Mouse (Mus musculus): ENCODE measurements around the gene Gm20388. TPM values are rescaled to one million over a fixed set of nuclear protein-coding genes. Genes with fewer than 3 reads are reported as not detected.
"Not testable (repeated sequence)": the region's sequence is repeated elsewhere in the genome, so short reads cannot be mapped to it uniquely, and the experiment has no call there.

Gene Gm20388
- total RNA-seq, 2 experiments from 2014 or later: 18.5 to 23.8 TPM

DNA sequence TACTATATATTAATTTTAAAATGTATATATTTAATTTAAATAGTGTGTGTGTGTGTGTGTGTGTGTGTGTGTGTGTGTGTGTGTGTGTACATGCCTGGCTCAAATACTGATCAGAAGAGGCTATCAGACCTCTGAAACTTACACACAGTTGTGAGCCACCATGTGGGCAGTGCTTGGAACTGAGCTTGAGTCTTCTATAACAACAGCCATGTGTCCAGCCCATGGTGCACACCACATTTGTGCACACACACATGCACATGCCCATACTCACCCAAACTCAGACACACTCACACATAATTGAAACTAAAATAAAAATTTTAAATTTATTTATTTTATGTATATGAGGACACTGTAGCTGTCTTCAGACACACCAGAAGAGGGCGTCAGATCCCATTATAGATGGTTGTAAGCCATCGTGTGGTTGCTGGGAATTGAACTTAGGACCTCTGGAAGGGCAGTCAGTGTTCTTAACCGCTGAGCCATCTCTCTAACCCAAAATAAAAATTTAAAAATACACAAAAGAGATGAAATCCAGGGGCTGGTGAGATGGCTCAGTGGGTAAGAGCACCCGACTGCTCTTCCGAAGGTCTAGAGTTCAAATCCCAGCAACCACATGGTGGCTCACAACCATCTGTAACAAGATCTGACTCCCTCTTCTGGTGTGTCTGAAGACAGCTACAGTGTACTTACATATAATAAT lies 3504.5 kb downstream of the Gm20388 start:
- not testable (repeated sequence) for ATAC-seq (replicated peaks; ENCODE audit: poor library complexity, severe bottlenecking)

- no peak for ATAC-seq (replicated peaks; ENCODE audit: poor library complexity, severe bottlenecking)
These were observed 3505.6 kb downstream of the Gm20388 start for GRCm38 (mm10) chr8:123415967-123416943.

DNA sequence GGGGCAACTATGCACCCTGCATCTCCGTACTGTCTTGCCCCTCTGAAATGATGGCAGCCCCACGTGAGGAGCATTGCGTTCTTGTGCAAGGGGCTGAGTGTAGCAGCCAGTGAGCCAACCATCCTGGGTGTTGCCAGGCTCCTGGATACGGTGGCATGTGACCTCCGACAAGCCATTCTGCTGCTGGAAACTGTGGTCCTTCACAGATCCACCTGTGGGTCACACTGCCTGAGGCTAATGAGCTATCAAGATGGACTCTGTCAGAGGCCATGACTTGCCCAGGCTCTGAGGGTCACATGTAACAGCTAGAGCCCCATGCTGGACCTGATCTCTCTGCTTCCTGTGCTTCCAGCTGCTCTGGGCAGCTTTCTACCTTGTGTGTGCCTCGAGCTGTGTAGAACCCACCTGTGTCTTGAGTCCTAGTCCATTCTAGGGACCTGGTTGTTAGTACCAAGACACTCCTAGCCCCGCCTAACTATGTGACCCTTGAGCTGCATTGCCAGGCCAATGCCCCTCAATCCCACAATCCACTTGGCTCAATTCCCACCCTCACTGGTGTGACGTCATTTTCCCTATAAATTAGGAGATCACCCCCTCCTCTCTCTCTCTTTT lies 3506.4 kb downstream of the Gm20388 start:
- ATAC-seq (replicated peaks; ENCODE audit: poor library complexity, severe bottlenecking): no peak

- no peak for ATAC-seq (replicated peaks; ENCODE audit: poor library complexity, severe bottlenecking)
These were observed 3509.1 kb downstream of the Gm20388 start for GRCm38 (mm10) chr8:123419711-123420110.

DNA sequence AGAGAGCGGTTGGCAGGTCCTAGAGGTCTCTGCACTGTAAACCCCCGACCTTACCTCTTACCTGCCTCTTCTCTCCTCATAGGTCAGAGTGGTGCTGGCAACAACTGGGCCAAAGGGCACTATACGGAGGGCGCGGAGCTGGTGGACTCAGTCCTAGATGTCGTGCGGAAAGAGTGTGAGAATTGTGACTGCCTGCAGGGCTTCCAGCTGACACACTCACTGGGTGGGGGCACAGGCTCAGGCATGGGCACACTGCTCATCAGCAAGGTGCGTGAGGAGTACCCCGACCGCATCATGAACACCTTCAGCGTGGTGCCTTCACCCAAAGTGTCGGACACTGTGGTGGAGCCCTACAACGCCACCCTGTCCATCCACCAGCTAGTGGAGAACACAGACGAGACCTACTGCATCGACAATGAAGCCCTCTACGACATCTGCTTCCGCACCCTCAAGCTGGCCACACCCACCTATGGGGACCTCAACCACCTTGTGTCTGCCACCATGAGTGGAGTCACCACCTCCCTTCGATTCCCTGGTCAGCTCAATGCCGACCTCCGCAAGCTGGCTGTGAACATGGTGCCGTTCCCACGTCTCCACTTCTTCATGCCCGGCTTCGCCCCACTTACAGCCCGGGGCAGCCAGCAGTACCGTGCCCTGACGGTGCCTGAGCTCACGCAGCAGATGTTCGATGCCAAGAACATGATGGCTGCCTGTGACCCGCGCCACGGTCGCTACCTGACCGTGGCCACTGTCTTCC lies 3510.1 kb downstream of the Gm20388 start:
- ATAC-seq (replicated peaks; ENCODE audit: poor library complexity, severe bottlenecking): no peak

- no peak for ATAC-seq (replicated peaks; ENCODE audit: poor library complexity, severe bottlenecking)
These were observed 3510.7 kb downstream of the Gm20388 start for GRCm38 (mm10) chr8:123421325-123421724.

- ATAC-seq (replicated peaks; ENCODE audit: poor library complexity, severe bottlenecking): peak; percentile 53
These were observed 3511.6 kb downstream of the Gm20388 start for GRCm38 (mm10) chr8:123422056-123422780.

DNA sequence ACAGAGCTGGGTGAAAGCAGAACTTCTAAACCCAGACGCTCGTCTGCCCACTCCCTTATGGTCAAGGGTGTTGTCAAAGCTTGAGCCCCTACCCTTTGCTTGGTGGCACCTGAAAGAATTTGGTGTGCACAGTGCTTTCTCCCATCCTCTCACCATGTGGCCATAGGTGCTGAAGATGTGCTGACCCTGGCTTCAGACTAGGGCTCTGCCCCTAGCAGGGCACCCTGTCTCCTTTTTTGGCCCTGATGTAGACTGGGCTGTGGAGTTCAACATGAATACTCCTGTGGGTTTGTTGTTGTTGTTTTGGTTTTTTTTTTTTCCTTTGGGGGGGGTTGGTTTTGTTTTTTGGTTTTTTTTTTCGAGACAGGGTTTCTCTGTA lies 3512.1 kb downstream of the Gm20388 start:
- ATAC-seq (replicated peaks; ENCODE audit: poor library complexity, severe bottlenecking): no peak

- no peak for ATAC-seq (replicated peaks; ENCODE audit: poor library complexity, severe bottlenecking)
These were observed 3512.8 kb downstream of the Gm20388 start, which contains the start of gene Def8 for GRCm38 (mm10) chr8:123423441-123423840. TSS of gene Def8 (plus strand) at chr8:123423527.

DNA sequence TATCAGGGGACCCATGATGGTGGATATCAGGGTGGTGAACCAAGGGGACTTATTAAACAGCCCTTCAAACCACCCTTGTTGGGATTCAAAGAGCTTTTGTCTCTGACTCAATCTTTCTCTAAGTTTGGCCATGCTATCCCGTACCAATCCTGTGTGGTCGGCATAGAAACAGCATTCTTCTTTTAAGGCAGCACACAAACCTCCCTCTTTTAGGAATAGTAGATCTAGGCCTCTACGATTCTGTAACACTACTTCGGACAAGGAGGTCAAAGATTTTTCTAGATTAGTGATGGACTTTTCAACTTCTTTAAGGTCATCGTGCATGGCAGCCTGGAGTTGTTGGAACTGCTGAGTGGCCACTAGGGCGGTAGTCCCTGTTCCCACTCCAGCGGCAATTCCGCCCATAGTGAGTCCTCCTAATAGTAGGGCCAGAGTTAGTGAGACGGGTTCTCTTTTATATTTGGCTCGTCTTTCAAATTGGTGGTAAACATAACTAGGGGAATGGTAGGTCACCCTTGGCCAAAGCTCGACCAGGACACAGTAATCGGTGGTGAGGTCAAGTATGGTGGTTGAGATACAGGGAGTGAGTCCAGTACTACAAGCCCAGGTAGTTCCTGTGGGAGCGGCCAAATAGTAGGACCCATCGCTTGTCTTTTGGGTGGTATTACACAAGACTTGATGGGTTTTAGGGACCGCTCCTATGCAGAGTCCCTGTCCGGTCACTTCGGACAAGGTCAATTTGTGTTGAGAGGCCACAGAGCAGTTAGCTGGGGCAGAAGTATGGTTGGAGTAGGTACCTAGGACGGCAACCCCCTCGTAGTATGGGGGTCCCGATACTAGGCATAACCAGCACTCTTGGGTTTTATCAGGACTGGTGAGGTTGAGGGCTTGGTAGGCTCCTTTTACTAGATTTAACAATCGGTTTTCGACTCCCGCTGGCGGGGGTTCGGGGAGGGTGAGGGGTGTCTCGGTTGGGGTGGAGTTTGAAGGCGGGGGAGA lies 3516.2 kb downstream of the Gm20388 start:
- no peak for ATAC-seq (replicated peaks; ENCODE audit: poor library complexity, severe bottlenecking)

GRCm38 (mm10) chr8:123427639-123428275 lies 3517.1 kb downstream of the Gm20388 start:
- no peak for ATAC-seq (replicated peaks; ENCODE audit: poor library complexity, severe bottlenecking)

GRCm38 (mm10) chr8:123428343-123428893 lies 3517.8 kb downstream of the Gm20388 start:
- ATAC-seq (replicated peaks; ENCODE audit: poor library complexity, severe bottlenecking): no peak

DNA sequence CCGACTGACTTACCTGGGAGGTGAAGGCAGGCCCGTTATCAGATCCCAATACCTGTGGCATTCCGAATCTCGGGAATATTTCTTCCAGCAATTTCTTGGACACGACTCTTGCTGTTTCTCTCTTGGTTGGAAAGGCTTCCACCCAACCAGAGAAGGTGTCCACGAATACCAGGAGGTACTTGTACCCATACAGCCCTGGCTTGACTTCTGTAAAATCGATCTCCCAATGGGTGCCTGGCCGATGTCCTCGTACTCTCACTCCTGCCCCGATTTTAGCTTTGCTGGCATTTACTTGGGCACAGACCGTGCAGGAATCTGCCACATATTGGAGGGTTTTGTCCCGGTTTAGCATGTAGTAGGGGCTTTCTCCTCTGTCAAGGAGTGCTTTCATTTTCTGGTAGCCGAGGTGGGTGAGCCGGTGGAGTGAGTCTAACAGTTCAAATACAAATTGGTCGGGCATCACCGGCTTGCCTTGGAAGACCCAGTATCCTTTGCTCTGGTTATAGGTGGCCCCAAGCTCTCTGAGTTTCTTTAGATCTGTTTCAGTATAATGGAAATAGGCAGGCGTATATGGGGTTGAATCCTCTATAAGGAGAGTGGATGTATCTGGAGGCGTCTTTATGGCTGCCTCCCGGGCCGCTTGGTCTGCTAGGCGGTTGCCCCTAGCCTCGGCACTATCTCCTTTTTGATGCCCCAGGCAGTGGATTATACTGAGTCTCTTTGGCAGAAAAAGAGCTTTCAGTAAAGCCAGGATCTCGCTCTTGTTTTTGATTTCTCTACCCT lies 3518.5 kb downstream of the Gm20388 start:
- ATAC-seq (replicated peaks; ENCODE audit: poor library complexity, severe bottlenecking): no peak

DNA sequence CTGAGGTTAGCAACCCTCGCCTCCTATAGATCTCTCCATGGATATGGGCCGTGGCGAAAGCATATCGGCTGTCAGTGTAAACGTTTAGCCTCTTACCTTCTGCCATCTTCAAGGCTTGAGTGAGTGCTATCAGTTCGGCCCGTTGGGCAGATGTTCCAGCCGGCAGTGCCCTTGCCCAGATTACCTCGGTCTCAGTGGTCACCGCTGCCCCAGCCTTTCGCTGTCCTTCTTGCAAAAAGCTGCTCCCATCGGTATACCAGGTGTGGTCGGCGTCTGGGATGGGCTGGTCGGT lies 3519.0 kb downstream of the Gm20388 start:
- not testable (repeated sequence) for ATAC-seq (replicated peaks; ENCODE audit: poor library complexity, severe bottlenecking)

DNA sequence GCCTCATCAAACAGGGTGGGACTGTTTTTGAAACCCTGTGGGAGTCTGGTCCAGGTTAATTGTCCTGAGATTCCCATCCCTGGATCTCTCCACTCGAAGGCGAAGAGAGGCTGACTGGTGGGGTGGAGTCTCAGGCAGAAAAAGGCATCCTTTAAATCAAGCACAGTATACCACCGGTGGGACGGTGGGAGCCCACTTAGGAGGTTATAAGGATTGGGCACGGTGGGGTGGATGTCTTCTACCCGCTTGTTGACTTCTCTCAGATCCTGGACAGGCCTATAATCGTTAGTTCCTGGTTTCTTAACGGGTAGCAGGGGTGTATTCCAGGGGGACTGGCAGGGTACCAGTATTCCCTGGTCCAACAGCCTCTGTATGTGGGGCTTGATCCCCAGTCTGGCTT lies 3520.3 kb downstream of the Gm20388 start:
- not testable (repeated sequence) for ATAC-seq (replicated peaks; ENCODE audit: poor library complexity, severe bottlenecking)

DNA sequence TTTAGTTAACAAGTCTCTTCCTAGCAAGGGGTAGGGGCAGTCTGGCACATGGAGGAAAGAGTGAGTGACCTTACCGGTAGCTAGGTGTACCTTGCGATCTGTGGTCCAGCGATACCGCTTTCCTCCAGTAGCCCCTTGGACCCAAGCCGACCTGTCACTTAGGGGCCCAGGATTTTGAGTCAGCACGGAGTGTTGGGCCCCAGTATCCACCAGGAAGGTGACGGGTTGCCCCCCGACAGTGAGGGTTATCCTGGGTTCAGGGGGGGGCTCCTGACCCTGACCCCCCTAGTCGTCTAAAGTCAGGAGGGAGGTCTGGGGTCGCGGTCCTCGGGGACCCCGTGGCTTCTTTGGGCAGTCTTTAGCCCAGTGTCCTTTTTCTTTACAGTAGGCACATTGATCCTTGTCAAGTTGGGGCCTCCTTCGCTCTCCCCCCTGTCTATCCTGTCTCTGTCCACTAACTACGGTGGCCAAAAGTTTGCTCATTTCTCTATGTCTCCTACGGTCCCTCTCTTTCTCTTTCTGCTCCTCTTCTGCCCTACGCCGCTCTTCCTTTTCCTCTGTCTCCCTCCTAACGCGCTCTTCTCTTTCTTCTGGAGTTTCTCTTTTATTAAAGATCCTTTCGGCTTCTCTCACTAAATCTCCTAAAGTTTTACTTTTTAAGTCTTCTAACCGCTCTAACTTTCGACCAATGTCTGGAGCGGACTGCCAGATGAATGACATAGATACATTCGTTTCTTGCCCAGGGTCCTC lies 3521.2 kb downstream of the Gm20388 start:
- no peak for ATAC-seq (replicated peaks; ENCODE audit: poor library complexity, severe bottlenecking)
